Mouse (Mus musculus) hindbrain, embryonic 16.5 days (tissue): ENCODE data around the gene Dpf3. TPM values are rescaled to one million over a fixed set of nuclear protein-coding genes. Genes with fewer than 3 reads are reported as not detected.

Experiments used
- ATAC-seq: fragments of 200-750 bp; cut with Nextera tagmentation; 2 replicates; pipeline ENCODE4 v1.8.0; 2017; ENCODE audit warnings: moderate TSS enrichment, moderate library complexity
- H3K27ac ChIP-seq: fragments of 300-500 bp; sonication (generic); 2 replicates; pipeline ENCODE4 v1.5.1; 2014; ENCODE audit warnings: low read depth, mild to moderate bottlenecking, control low read depth, low read length, moderate library complexity
- H3K27me3 ChIP-seq: fragments of 300-500 bp; sonication (generic); replicated peaks from 2 replicates; pipeline ENCODE4 v1.6.1; 2014; ENCODE audit warnings: low read length; ENCODE audit not compliant: control insufficient read depth, insufficient read depth
- H3K36me3 ChIP-seq: fragments of 300-500 bp; sonication (generic); 2 replicates; pipeline ENCODE4 v1.6.1; 2014; ENCODE audit warnings: mild to moderate bottlenecking, low read length, moderate library complexity, mixed read lengths; ENCODE audit not compliant: control insufficient read depth, insufficient read depth
- H3K4me1 ChIP-seq: fragments of 300-500 bp; sonication (generic); 2 replicates; pipeline ENCODE4 v1.6.1; 2014; ENCODE audit warnings: low read depth, low read length; ENCODE audit not compliant: control insufficient read depth, insufficient read depth
- H3K4me2 ChIP-seq: fragments of 300-500 bp; sonication (generic); 2 replicates; pipeline ENCODE4 v1.6.1; 2014; ENCODE audit warnings: mild to moderate bottlenecking, low read length, control low read depth, moderate library complexity
- H3K4me3 ChIP-seq: fragments of 300-500 bp; sonication (generic); 2 replicates; pipeline ENCODE4 v1.5.1; 2014; ENCODE audit warnings: mild to moderate bottlenecking, low read length, control low read depth, moderate library complexity
- H3K9ac ChIP-seq: fragments of 300-500 bp; sonication (generic); 2 replicates; pipeline ENCODE4 v1.6.1; 2014; ENCODE audit warnings: low read depth, mild to moderate bottlenecking, control low read depth, low read length, moderate library complexity
- H3K9me3 ChIP-seq: fragments of 300-500 bp; sonication (generic); 2 replicates; pipeline ENCODE4 v1.6.1; 2014; ENCODE audit warnings: mild to moderate bottlenecking, low read length, moderate library complexity; ENCODE audit not compliant: control insufficient read depth
- WGBS: fragments of 180-500 bp; shearing (Covaris S2); extraction: QIAGEN DNeasy Blood & Tissue Kit; methylation state at CpG from one replicate; pipeline ENCODE4 v1.1.7; 2014; 5-methylcytosine and 5-hydroxymethylcytosine counted together
- polyA plus RNA-seq: library from polyadenylated mRNA; unstranded; fragments of >200 nt; fragmentation: Nextera tagmentation; extraction: Ambion mirVana; gene quantifications from 2 replicates; pipeline ENCODE4 v1.2.1, GENCODE M21; 2015

Dpf3 gene
- polyA plus RNA-seq, 1 experiment from 2014 or later: 23.2 TPM

DNA sequence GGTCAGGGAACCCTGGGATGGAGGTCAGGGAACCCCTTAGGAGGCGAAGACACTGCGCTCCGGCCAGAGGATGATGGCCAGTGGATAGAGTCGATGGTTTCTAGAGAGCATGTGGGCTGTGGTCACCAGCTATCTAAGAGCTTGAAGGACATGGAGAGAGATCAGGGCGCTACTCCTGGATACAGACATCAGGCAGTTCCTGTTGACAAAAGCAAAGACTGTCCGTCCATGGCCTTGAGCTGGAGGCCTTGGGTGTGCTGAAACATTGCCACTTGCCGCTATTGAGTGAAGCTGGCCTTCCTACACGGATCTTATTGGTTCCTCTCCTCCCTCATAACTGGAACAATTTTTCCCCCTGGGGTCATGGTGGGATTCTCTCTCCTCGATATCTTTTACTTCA, 6.7 kb upstream of the Dpf3 start:
- Histone ChIP-seq H3K4me1 (peaks cover under 1% of the 10 kb centered on the region; the same call in 1 of the 2 replicates), H3K4me3 (no peak overlapping the region), H3K9me3 (no peaks in the 10 kb centered on the region), H3K36me3 (no peaks in the 10 kb centered on the region), H3K27me3 (no peaks in the 10 kb centered on the region), H3K9ac (no peak overlapping the region), H3K4me2 (no peak overlapping the region), H3K27ac (no peak overlapping the region)
- ATAC-seq: no peak
- WGBS: 89% methylated on average over 9 of the region's 9 CpGs

DNA sequence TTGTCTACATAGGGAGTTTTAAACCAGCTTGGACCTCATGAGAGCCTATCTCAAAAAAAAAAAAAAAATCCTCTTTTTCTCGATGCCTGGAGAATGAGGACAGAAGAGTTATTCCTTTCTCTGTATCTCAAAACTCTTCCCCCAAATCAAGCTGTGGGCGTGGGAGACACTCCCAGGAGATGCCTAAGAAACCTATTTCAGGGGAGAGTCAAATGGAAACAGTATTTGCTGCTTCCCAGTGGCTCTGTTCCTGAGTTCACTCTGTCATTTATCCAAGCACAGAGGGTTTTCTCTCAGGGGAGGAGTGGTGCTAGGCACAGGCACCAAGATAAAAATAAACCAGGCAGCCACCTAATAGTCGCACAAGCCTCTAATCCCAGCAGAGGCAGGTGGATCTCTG, 5.3 kb upstream of the Dpf3 start:
- ATAC-seq: no peak
- Histone ChIP-seq H3K4me2 (no peak overlapping the region), H3K4me3 (no peak overlapping the region), H3K27ac (no peak overlapping the region), H3K27me3 (no peaks in the 10 kb centered on the region), H3K9ac (no peak overlapping the region), H3K36me3 (no peaks in the 10 kb centered on the region), H3K4me1 (peaks cover 14% of the 10 kb centered on the region), H3K9me3 (no peaks in the 10 kb centered on the region)
- 75% methylated on average over 3 of the region's 3 CpGs for WGBS

DNA sequence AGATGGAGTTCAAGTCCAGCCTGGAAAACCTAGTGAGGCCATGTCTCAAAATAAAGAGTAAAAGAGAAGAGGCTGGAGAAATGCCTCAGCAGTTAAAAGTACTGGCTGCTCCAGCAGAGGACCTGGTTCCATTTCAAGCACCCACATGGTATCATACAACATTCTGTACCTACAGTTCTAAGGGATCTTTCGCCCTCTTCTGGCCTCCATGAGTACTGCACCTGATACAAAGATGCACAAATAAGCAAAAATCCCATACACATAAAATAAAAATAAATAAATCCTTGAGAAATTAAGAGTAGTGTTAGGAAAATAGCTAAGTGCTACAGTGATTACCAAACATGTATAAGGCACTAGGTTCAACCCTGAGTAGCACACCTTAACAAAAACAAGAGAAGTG, 4.1 kb upstream of the Dpf3 start:
- H3K27ac ChIP-seq: no peak overlapping the region
- H3K4me1 ChIP-seq: peaks cover 15% of the 10 kb centered on the region
- H3K9me3 ChIP-seq: no peaks in the 10 kb centered on the region
- H3K4me2 ChIP-seq: no peak overlapping the region
- H3K9ac ChIP-seq: no peak overlapping the region
- ATAC-seq: no peak
- WGBS: 65% methylated on average over 1 of the region's 1 CpGs
- no peak overlapping the region for H3K4me3 ChIP-seq
- H3K27me3 ChIP-seq: no peaks in the 10 kb centered on the region
- no peaks in the 10 kb centered on the region for H3K36me3 ChIP-seq

DNA sequence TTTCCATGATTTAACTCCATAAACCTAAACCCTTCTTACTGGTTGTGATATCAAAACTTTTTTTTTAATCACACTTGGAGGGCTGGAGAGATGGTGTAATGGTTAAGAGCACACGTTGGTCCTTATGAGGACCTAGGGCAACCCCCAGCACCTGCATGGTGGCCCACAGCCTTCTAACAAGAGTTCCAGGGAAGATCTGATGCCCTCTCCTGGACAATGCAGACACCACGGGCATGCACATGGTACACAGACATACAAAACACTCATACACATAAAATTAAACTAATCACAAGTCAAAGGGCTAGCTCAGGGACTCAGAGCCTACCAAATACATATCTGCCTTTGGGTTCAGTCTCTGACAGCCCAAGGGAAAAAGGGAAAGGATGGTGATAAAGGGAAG, 2.2 kb upstream of the Dpf3 start:
- no peak overlapping the region for H3K27ac ChIP-seq

DNA sequence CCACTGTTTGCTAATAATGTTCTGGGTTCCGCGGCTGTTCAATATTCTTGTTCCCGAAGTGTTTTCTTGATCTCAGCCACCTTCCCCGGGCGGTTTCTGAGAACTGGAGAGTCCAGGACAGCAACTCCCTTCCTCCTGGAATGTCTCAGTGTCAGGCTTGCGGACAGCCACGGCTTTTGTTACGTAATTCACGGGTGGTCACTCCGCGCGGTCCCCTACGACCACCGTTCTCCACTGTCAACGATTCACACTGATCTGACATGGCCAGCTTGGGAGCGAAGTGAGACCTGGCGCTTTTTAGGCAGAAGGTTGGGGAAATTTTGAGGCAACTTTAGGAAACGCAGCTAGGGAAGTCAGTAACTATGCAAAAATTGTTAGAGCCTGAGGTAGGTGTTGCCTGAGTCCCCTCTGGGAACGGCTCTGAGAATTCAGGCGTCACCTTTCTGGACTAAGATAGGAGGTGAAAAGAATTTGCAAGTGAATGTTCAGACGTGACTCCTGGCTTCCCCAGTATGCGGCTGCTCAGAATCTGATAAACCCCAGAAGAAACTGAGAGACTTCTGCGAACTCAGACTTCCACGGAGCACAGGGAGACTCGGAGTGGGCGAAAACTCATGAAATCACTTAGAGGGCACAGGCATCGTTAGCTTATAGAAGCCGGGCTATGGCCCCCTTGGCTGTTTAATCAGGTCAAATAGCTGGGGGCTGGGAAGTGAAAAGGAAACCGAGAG, 860 bp upstream of the Dpf3 start:
- Histone ChIP-seq H3K27ac (no peak overlapping the region), H3K4me1 (peaks cover 23% of the 10 kb centered on the region), H3K27me3 (no peaks in the 10 kb centered on the region), H3K36me3 (no peaks in the 10 kb centered on the region), H3K4me2 (peak overlapping the region; percentile 76), H3K4me3 (peak overlapping the region; percentile 63), H3K9ac (peak overlapping the region; percentile 51), H3K9me3 (no peaks in the 10 kb centered on the region)
- WGBS: under 1% methylated on average over 29 of the region's 29 CpGs
- ATAC-seq: no peak

More for the DNA sequence above, 2.2 kb upstream of the Dpf3 start:
- no peak overlapping the region for H3K9ac ChIP-seq
- H3K4me1 ChIP-seq: peaks cover 18% of the 10 kb centered on the region
- no peaks in the 10 kb centered on the region for H3K36me3 ChIP-seq
- no peaks in the 10 kb centered on the region for H3K9me3 ChIP-seq
- H3K27me3 ChIP-seq: no peaks in the 10 kb centered on the region
- H3K4me3 ChIP-seq: no peak overlapping the region
- no peak overlapping the region for H3K4me2 ChIP-seq
- WGBS: 45% methylated on average over 2 of the region's 2 CpGs
- ATAC-seq: no peak

DNA sequence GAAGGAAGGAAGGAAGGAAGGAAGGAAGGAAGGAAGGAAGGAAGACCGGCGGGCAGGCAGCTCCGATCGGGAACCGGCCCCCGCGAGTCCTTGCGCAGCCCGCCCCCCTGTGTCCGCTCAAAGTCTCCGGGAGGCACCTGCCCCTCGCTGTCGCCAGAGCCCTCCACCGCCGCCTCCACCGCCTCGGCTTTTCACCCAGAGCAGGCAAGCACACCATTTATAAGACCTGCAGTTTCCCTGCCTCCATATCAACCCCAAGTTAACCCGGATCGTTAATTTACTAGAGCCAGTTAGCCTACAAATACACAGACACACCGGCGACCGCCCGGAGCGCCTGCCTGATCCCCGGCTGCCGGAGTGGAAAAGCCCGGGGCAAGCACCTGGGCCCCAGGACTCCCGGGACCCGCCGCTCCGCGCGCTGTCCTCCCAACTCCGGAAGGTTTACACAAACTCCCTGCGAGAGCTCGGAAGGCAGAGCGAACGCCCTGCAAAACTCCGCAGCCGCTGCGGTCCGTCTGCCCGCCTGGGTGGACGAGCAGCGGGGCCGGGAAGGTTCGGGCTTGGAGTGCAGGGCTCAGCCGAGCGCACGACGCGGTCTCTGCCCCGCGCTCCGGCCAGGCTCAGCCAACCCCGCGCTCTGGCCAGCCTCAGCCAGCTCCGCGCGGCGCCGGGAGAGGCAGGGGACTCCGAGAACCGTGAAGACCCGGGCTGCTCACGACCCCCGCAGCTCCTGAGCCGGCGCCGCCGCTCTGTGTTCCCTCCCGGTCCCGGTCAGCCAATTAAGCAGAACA, 650 bp downstream of the Dpf3 start:
- WGBS: under 1% methylated on average over 65 of the region's 73 CpGs
- H3K4me1 ChIP-seq: peaks cover 23% of the 10 kb centered on the region
- H3K4me3 ChIP-seq: peak overlapping the region; percentile 63
- no peaks in the 10 kb centered on the region for H3K9me3 ChIP-seq
- peak overlapping the region; percentile 76 for H3K4me2 ChIP-seq
- peak overlapping the region; percentile 88 for H3K27ac ChIP-seq
- ATAC-seq: peak; percentile 46; the same call in 1 of the 2 replicates
- no peaks in the 10 kb centered on the region for H3K27me3 ChIP-seq
- no peaks in the 10 kb centered on the region for H3K36me3 ChIP-seq
- peak overlapping the region; percentile 70 for H3K9ac ChIP-seq

DNA sequence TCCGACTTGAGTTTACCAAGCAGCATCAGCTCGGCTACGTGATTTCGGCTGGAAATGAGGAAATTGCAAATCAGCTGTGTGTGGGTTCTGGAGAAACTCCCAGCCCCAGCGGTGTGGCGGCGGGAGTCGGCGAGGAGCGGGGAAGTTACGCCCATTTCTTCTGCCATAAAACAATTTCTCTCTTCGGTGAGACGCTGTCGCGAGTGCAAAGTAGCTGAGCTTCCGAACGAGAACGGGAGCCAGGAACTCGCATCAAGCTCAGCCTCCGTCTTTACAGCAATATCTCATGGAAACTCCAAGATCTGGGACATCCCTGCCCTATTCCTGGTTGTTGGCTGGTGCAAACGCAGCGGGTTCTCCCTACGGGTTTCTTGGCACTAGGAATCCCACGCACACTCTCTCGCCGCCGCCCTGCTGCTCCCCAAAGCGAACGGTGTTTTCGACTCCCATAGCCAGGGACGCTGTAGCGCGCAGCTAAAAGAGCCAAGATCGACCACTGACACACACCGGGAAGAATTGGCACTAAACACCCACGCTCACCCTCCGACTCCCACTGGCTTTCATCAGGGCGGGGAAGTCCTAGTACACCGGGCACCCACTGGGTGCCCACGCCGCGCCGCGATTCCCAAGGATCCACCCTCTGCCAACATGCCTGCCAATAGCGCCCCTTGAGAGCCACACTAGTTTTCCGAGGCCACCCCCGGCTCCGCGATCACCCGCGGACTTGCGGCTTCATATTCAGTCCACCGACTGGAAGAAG, 1.4 kb downstream of the Dpf3 start:
- peak overlapping the region; percentile 63 for H3K4me3 ChIP-seq
- no peaks in the 10 kb centered on the region for H3K9me3 ChIP-seq
- H3K27ac ChIP-seq: peak overlapping the region; percentile 88
- peak overlapping the region; percentile 76 for H3K4me2 ChIP-seq
- H3K4me1 ChIP-seq: peaks cover 23% of the 10 kb centered on the region
- no peaks in the 10 kb centered on the region for H3K36me3 ChIP-seq
- WGBS: under 1% methylated on average over 53 of the region's 53 CpGs
- no peaks in the 10 kb centered on the region for H3K27me3 ChIP-seq
- peak overlapping the region; percentile 70 for H3K9ac ChIP-seq
- no peak for ATAC-seq

DNA sequence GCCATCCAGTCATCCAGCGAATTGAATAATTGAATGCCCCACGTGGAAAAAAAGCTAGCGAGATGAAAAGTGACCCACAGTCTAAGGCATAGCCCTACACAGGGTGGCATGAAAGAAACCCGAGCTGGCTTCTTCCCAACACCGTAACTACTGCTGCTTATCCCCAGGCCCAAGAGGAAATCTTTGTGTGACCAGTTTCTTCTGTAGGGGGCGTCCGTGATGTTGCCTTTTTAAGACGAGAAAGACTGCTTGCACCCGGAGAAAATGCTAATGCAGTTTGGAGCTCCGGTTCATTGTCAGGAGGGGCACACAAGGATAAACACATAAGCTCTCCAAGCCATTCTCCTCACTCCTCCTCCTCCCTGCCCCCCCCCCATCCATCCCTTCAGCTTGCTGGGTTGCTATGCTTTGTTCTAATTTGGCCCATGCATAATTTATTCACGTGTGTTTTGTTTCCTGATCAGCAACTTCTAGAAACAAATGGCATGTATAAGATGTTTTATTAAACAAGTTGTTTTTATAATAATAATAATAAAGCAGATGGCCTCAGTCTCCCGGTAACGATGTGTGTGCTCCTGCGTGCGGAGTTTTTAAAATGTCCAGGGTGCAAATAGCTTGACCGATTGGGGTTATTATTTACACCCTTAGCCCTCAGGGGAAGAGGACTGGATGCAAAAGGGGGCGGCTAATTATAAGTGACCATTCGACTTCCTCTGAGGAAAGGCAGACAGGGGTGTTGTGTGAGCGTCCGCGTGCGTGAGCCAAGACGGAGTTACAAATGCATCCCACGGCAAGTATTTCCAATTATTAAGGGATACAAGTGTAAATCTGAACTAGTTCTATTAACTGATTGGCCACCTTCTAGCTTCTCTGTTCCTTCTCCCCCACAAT, 2.4 kb downstream of the Dpf3 start:
- WGBS: under 1% methylated on average over 24 of the region's 24 CpGs
- H3K9ac ChIP-seq: peak overlapping the region; percentile 70
- H3K4me2 ChIP-seq: peak overlapping the region; percentile 76
- H3K36me3 ChIP-seq: no peaks in the 10 kb centered on the region
- H3K4me1 ChIP-seq: peaks cover 23% of the 10 kb centered on the region
- peak overlapping the region; percentile 88 for H3K27ac ChIP-seq
- H3K9me3 ChIP-seq: no peaks in the 10 kb centered on the region
- no peaks in the 10 kb centered on the region for H3K27me3 ChIP-seq
- no peak for ATAC-seq
- H3K4me3 ChIP-seq: peak overlapping the region; percentile 63
